Mouse (Mus musculus) heart, embryonic 13.5 days (tissue): ENCODE results near the gene Slit3. TPM values are rescaled to one million over a fixed set of nuclear protein-coding genes. Genes with fewer than 3 reads are reported as not detected.

Source experiments
- ATAC-seq: fragments of 200-750 bp; cut with Nextera tagmentation; 2 replicates; pipeline ENCODE4 v1.8.0; 2017; ENCODE audit warnings: moderate TSS enrichment; ENCODE audit not compliant: insufficient number of reproducible peaks, low FRiP score, low TSS enrichment; ENCODE audit errors: extremely low read depth
- H3K27ac ChIP-seq: fragments of 300-500 bp; sonication (generic); replicated peaks from 2 replicates; pipeline ENCODE4 v1.5.1; 2015; ENCODE audit warnings: moderate library complexity, mild to moderate bottlenecking, inconsistent platforms
- H3K27me3 ChIP-seq: fragments of 300-500 bp; sonication (generic); replicated peaks from 2 replicates; pipeline ENCODE4 v1.6.1; 2015; ENCODE audit warnings: mild to moderate bottlenecking, inconsistent platforms
- H3K36me3 ChIP-seq: fragments of 300-500 bp; sonication (generic); 2 replicates; pipeline ENCODE4 v1.6.1; 2015; ENCODE audit warnings: mild to moderate bottlenecking, inconsistent platforms
- H3K4me1 ChIP-seq: fragments of 300-500 bp; sonication (generic); 2 replicates; pipeline ENCODE4 v1.6.1; 2015; ENCODE audit warnings: inconsistent platforms
- H3K4me2 ChIP-seq: fragments of 300-500 bp; sonication (generic); 2 replicates; pipeline ENCODE4 v1.6.1; 2015; ENCODE audit warnings: inconsistent platforms, mild to moderate bottlenecking, moderate library complexity
- H3K4me3 ChIP-seq: fragments of 300-500 bp; sonication (generic); 2 replicates; pipeline ENCODE4 v1.5.1; 2015; ENCODE audit warnings: moderate library complexity, mild to moderate bottlenecking, inconsistent platforms
- H3K9ac ChIP-seq: fragments of 300-500 bp; sonication (generic); 2 replicates; pipeline ENCODE4 v1.6.1; 2015; ENCODE audit warnings: inconsistent platforms, mild to moderate bottlenecking, moderate library complexity
- H3K9me3 ChIP-seq: fragments of 300-500 bp; sonication (generic); 2 replicates; pipeline ENCODE4 v1.6.1; 2016; ENCODE audit warnings: inconsistent platforms
- WGBS: fragments of 180-500 bp; shearing (Covaris S2); methylation state at CpG from one replicate; pipeline ENCODE4 v1.1.7; 2015; ENCODE audit warnings: mixed read lengths; 5-methylcytosine and 5-hydroxymethylcytosine counted together
- polyA plus RNA-seq: library from polyadenylated mRNA; unstranded; fragments of >200 nt; fragmentation: Nextera tagmentation; extraction: Ambion mirVana; gene quantifications from 2 replicates; pipeline ENCODE4 v1.2.1, GENCODE M21; 2015

Slit3 gene
- polyA plus RNA-seq, 1 experiment from 2014 or later, result 12.5 TPM

- H3K4me1 ChIP-seq, result peaks cover 5% of the 10 kb centered on the region; the same call in 1 of the 2 replicates
- ATAC-seq, result no peak
- no peak overlapping the region for H3K4me3 ChIP-seq
- no peak overlapping the region for H3K9ac ChIP-seq
- H3K27me3 ChIP-seq, result no peaks in the 10 kb centered on the region
- no peak overlapping the region for H3K4me2 ChIP-seq
- H3K36me3 ChIP-seq, result no peaks in the 10 kb centered on the region
- no peaks in the 10 kb centered on the region for H3K9me3 ChIP-seq
- whole genome bisulfite sequencing, result 75% methylated on average over 11 of the region's 11 CpGs
- H3K27ac ChIP-seq, result no peak overlapping the region
Observed at GRCm38 (mm10) chr11:35440186-35440585, 319.2 kb downstream of the Slit3 start.

- H3K4me3 ChIP-seq, result no peak overlapping the region
- no peaks in the 10 kb centered on the region for H3K36me3 ChIP-seq
- H3K27ac ChIP-seq, result no peak overlapping the region
- no peaks in the 10 kb centered on the region for H3K27me3 ChIP-seq
- no peak overlapping the region for H3K9ac ChIP-seq
- no peak overlapping the region for H3K4me2 ChIP-seq
- no peaks in the 10 kb centered on the region for H3K9me3 ChIP-seq
- H3K4me1 ChIP-seq, result peaks cover 9% of the 10 kb centered on the region
- WGBS, result 61% methylated on average over 6 of the region's 6 CpGs
- no peak for ATAC-seq
Observed at GRCm38 (mm10) chr11:35444489-35445100, 323.6 kb downstream of the Slit3 start.

GRCm38 (mm10) chr11:35447951-35448350 is 326.9 kb downstream of the Slit3 start:
- H3K9ac ChIP-seq, result no peak overlapping the region
- no peaks in the 10 kb centered on the region for H3K36me3 ChIP-seq
- ATAC-seq, result no peak
- no peak overlapping the region for H3K4me2 ChIP-seq
- H3K9me3 ChIP-seq, result no peaks in the 10 kb centered on the region
- H3K27me3 ChIP-seq, result 0 out of 2 replicates have a peak, but pooled peaks cover 4% of the 10 kb centered on the region
- no peak overlapping the region for H3K27ac ChIP-seq
- H3K4me1 ChIP-seq, result peaks cover 26% of the 10 kb centered on the region
- H3K4me3 ChIP-seq, result no peak overlapping the region
- 64% methylated on average over 9 of the region's 9 CpGs for WGBS

GRCm38 (mm10) chr11:35449199-35449598 is 328.2 kb downstream of the Slit3 start:
- no peak for ATAC-seq
- H3K36me3 ChIP-seq, result no peaks in the 10 kb centered on the region
- no peaks in the 10 kb centered on the region for H3K9me3 ChIP-seq
- no peak overlapping the region for H3K27ac ChIP-seq
- WGBS, result 77% methylated on average over 6 of the region's 6 CpGs
- H3K4me2 ChIP-seq, result no peak overlapping the region
- H3K4me3 ChIP-seq, result no peak overlapping the region
- H3K4me1 ChIP-seq, result peaks cover 30% of the 10 kb centered on the region
- peaks cover 11% of the 10 kb centered on the region; the same call in 1 of the 2 replicates for H3K27me3 ChIP-seq
- H3K9ac ChIP-seq, result no peak overlapping the region

GRCm38 (mm10) chr11:35451636-35452035 is 330.6 kb downstream of the Slit3 start:
- no peaks in the 10 kb centered on the region for H3K9me3 ChIP-seq
- no peak for ATAC-seq
- H3K4me1 ChIP-seq, result peaks cover 25% of the 10 kb centered on the region
- 23% methylated on average over 4 of the region's 4 CpGs for WGBS
- no peaks in the 10 kb centered on the region for H3K36me3 ChIP-seq
- no peak overlapping the region for H3K4me3 ChIP-seq
- no peak overlapping the region for H3K27ac ChIP-seq
- peaks cover 11% of the 10 kb centered on the region; the same call in 1 of the 2 replicates for H3K27me3 ChIP-seq
- no peak overlapping the region for H3K9ac ChIP-seq
- no peak overlapping the region for H3K4me2 ChIP-seq

GRCm38 (mm10) chr11:35452413-35452812 is 331.4 kb downstream of the Slit3 start:
- H3K27ac ChIP-seq, result no peak overlapping the region

GRCm38 (mm10) chr11:35454191-35454725 is 333.2 kb downstream of the Slit3 start:
- ATAC-seq, result no peak
- Histone ChIP-seq H3K4me3 (no peak overlapping the region), H3K27me3 (peaks cover 11% of the 10 kb centered on the region; the same call in 1 of the 2 replicates), H3K4me2 (no peak overlapping the region), H3K27ac (no peak overlapping the region), H3K9ac (no peak overlapping the region), H3K9me3 (no peaks in the 10 kb centered on the region), H3K4me1 (peaks cover 21% of the 10 kb centered on the region), H3K36me3 (no peaks in the 10 kb centered on the region)
- 41% methylated on average over 10 of the region's 10 CpGs for WGBS

More at GRCm38 (mm10) chr11:35452413-35452812, 331.4 kb downstream of the Slit3 start:
- Histone ChIP-seq H3K4me3 (no peak overlapping the region), H3K9ac (no peak overlapping the region), H3K9me3 (no peaks in the 10 kb centered on the region), H3K27me3 (peaks cover 11% of the 10 kb centered on the region; the same call in 1 of the 2 replicates), H3K4me1 (peaks cover 25% of the 10 kb centered on the region), H3K36me3 (no peaks in the 10 kb centered on the region), H3K4me2 (no peak overlapping the region)
- WGBS, result 34% methylated on average over 5 of the region's 5 CpGs
- ATAC-seq, result no peak

- H3K4me1 ChIP-seq, result peaks cover 21% of the 10 kb centered on the region
- ATAC-seq, result no peak
- H3K9me3 ChIP-seq, result no peaks in the 10 kb centered on the region
- no peak overlapping the region for H3K9ac ChIP-seq
- no peaks in the 10 kb centered on the region for H3K36me3 ChIP-seq
- no peak overlapping the region for H3K4me2 ChIP-seq
- no peak overlapping the region for H3K4me3 ChIP-seq
- no peak overlapping the region for H3K27ac ChIP-seq
- 84% methylated on average over 4 of the region's 4 CpGs for WGBS
- H3K27me3 ChIP-seq, result peaks cover 11% of the 10 kb centered on the region; the same call in 1 of the 2 replicates
Observed at GRCm38 (mm10) chr11:35454781-35455180, 333.8 kb downstream of the Slit3 start.

GRCm38 (mm10) chr11:35458068-35458467 is 337.0 kb downstream of the Slit3 start:
- H3K27ac ChIP-seq, result no peak overlapping the region
- no peak overlapping the region for H3K4me2 ChIP-seq
- H3K4me1 ChIP-seq, result 0 out of 2 replicates have a peak, but pooled peaks cover 5% of the 10 kb centered on the region
- H3K36me3 ChIP-seq, result no peaks in the 10 kb centered on the region
- H3K9me3 ChIP-seq, result no peaks in the 10 kb centered on the region
- H3K4me3 ChIP-seq, result no peak overlapping the region
- ATAC-seq, result no peak
- peaks cover 6% of the 10 kb centered on the region; the same call in 1 of the 2 replicates for H3K27me3 ChIP-seq
- no peak overlapping the region for H3K9ac ChIP-seq
- WGBS, result 52% methylated on average over 2 of the region's 2 CpGs

GRCm38 (mm10) chr11:35466701-35467100 is 345.7 kb downstream of the Slit3 start:
- ATAC-seq, result no peak
- 69% methylated on average over 6 of the region's 6 CpGs for WGBS

GRCm38 (mm10) chr11:35468847-35469246 is 347.8 kb downstream of the Slit3 start:
- H3K27ac ChIP-seq, result no peak overlapping the region
- H3K36me3 ChIP-seq, result no peaks in the 10 kb centered on the region
- no peaks in the 10 kb centered on the region for H3K27me3 ChIP-seq
- H3K4me3 ChIP-seq, result no peak overlapping the region
- ATAC-seq, result no peak
- WGBS, result 76% methylated on average over 7 of the region's 7 CpGs
- peaks cover 9% of the 10 kb centered on the region for H3K4me1 ChIP-seq
- no peak overlapping the region for H3K4me2 ChIP-seq
- H3K9me3 ChIP-seq, result no peaks in the 10 kb centered on the region
- H3K9ac ChIP-seq, result no peak overlapping the region

More at GRCm38 (mm10) chr11:35466701-35467100, 345.7 kb downstream of the Slit3 start:
- Histone ChIP-seq H3K4me2 (no peak overlapping the region), H3K9ac (no peak overlapping the region), H3K36me3 (no peaks in the 10 kb centered on the region), H3K4me1 (peaks cover 3% of the 10 kb centered on the region), H3K27ac (no peak overlapping the region), H3K9me3 (no peaks in the 10 kb centered on the region), H3K4me3 (no peak overlapping the region), H3K27me3 (no peaks in the 10 kb centered on the region)

GRCm38 (mm10) chr11:35469940-35470339 is 348.9 kb downstream of the Slit3 start:
- no peaks in the 10 kb centered on the region for H3K9me3 ChIP-seq
- H3K4me1 ChIP-seq, result peaks cover 9% of the 10 kb centered on the region
- H3K9ac ChIP-seq, result no peak overlapping the region
- WGBS, result 68% methylated on average over 4 of the region's 4 CpGs
- H3K4me2 ChIP-seq, result no peak overlapping the region
- no peak overlapping the region for H3K4me3 ChIP-seq
- no peaks in the 10 kb centered on the region for H3K36me3 ChIP-seq
- H3K27me3 ChIP-seq, result no peaks in the 10 kb centered on the region
- no peak overlapping the region for H3K27ac ChIP-seq
- ATAC-seq, result no peak
